Mouse (Mus musculus): Measurements from ENCODE around the gene Phldb1. TPM values are rescaled to one million over a fixed set of nuclear protein-coding genes. Genes with fewer than 3 reads are reported as not detected.

Gene Phldb1
- total RNA-seq, 2 experiments from 2014 or later = 62.4 to 65.7 TPM

- no peak for DNase-seq (ENCODE audit: low spot score in 2 of 2)
- intact Hi-C loops (cut with DNase I) = no loop called here
Observed at GRCm38 (mm10) chr9:44715109-44715508, 19.9 kb downstream of the Phldb1 start.

DNA sequence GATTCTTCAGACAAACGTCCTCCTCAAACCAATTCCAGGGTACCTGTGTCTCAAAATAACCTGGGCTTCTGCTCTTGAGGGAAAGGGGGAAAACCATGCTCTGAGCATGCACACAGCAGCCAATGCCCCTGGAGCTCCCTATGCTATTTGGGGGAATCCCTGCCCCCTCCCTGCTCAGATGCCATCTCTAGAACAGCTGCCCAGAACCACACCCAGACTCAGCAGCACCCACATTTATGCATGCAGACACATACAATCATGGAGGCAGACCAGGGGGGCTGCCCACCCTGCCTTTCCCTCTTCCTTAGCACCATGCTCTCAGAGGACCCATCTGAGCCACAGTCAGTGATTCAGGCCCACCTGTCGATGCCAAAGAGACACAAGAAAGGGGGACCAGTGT lies 21.4 kb downstream of the Phldb1 start:
- DNase-seq (ENCODE audit: low spot score in 2 of 2) = no peak
- intact Hi-C loops (cut with DNase I) = no loop called here

DNA sequence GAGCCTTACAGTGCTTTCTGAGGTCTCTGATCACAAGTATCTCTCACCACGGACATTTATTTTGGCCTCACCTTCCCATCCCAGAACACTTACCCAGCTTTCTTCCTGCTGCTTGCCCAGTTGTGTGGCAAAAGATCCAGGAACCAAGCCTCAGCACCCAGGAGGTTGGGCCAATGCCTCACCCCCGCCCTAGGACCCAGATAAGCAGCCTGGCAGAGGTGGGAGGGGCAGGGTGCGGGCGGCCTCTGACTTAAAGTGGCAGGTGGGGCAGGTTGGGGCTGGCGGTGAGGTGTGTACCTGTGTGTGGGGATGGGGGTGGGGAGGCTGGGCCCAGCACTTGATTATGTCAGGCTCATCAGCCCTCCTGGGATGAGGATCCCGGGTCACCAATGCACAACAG lies 21.9 kb downstream of the Phldb1 start:
- DNase-seq (ENCODE audit: low spot score in 2 of 2) = no peak

GRCm38 (mm10) chr9:44711602-44712001 lies 23.4 kb downstream of the Phldb1 start:
- intact Hi-C loops (cut with DNase I) = no loop called here
- DNase-seq (ENCODE audit: low spot score in 2 of 2) = no peak

More for the DNA sequence above, 21.9 kb downstream of the Phldb1 start:
- intact Hi-C loops (cut with DNase I) = no loop called here

DNA sequence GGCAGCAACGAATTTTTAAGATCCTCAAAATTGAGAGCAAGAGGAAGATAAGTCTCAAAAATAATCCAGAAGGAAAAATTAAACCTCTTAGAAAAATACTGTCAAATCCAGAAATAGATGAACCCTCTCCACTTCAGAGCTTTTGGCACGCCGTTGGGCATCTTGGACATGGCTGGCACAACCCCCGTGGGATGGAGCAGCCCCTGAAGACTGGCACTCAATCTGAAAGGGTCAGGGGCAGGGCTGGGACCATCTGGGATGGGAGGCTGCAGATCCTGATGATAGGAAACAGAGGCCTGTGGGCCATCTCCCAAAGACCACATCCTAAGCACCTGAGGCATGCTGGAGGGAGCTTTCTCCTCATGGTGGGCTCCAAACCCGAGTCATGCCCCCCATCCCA lies 24.8 kb downstream of the Phldb1 start:
- intact Hi-C loops (cut with DNase I) = no loop called here
- DNase-seq (ENCODE audit: low spot score in 2 of 2) = no peak

DNA sequence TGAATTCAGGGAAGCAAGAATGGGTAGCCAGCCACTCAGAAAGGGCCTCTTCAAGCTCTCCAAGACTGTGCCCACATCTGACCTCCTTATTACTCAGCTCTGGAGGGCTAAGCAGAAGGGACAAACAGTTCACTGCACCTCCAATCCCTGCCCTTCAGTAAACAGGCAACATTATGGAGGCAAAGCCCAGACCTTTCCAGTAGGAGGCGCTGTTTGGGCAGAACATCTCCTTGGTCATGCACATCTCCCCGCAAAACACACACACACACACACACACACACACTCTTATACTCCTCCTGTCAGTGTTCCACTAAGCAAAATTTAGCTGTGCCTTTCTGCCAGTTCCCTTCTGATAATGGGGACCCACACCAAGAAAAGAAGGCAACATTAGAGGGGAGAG lies 25.4 kb downstream of the Phldb1 start:
- DNase-seq (ENCODE audit: low spot score in 2 of 2) = peak in 1 of 2 experiments; percentile 78
- intact Hi-C loops (cut with DNase I) = no loop called here

GRCm38 (mm10) chr9:44708925-44709324 lies 26.1 kb downstream of the Phldb1 start:
- no peak for DNase-seq (ENCODE audit: low spot score in 2 of 2)
- intact Hi-C loops (cut with DNase I) = no loop called here

GRCm38 (mm10) chr9:44708429-44708765 lies 26.6 kb downstream of the Phldb1 start:
- DNase-seq (ENCODE audit: low spot score in 2 of 2) = no peak
- intact Hi-C loops (cut with DNase I) = no loop called here

- no peak for DNase-seq (ENCODE audit: low spot score in 2 of 2)
- intact Hi-C loops (cut with DNase I) = no loop called here
Observed at GRCm38 (mm10) chr9:44707749-44708428, 27.1 kb downstream of the Phldb1 start.

DNA sequence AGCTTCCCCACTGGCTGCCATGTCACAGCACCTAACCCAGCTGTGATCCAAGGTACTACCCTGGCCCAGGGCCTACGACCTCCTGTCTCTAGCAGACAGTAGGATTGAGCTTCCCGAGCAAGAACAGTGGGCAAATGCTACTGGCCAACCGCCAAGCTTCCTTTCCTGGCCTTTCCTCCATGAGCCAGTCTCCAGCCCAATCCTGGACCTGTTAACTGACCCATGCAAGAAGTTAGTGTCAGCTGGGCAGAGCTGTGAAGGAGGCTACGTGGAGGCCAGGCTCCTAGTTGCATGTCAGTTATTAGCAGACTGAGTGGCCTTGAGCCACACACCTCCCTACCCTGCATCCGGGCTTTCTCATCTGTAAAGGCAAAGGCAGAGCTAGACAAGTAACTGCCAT lies 35.3 kb downstream of the Phldb1 start:
- intact Hi-C loops (cut with DNase I) = no loop called here
- DNase-seq (ENCODE audit: low spot score in 2 of 2) = no peak

- DNase-seq (ENCODE audit: low spot score in 2 of 2) = no peak
- intact Hi-C loops (cut with DNase I) = no loop called here
Observed at GRCm38 (mm10) chr9:44699196-44699595, 35.8 kb downstream of the Phldb1 start.

GRCm38 (mm10) chr9:44697866-44698265 lies 37.1 kb downstream of the Phldb1 start:
- no peak for DNase-seq (ENCODE audit: low spot score in 2 of 2)
- intact Hi-C loops (cut with DNase I) = no loop called here

DNA sequence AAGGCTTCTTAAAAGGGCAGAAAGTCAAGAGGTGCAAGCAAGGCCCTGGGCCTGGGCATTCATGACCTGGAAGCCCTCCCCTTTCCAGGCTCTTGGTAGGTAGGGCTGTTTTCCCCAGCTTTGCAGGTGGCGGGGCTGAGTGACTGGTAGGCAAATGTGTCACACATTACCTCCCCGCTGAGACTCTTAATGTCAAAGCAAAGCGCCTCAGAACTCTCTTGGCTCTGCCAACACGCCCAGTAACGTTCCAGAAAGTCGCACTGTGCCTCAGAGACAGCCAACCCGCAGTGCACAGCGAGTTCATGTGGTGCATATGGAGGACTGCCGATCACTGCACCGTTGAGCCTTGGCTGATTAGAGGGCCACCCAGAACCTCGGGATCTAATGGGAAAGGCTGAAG lies 41.9 kb downstream of the Phldb1 start:
- intact Hi-C loops (cut with DNase I) = no loop called here
- DNase-seq (ENCODE audit: low spot score in 2 of 2) = no peak

DNA sequence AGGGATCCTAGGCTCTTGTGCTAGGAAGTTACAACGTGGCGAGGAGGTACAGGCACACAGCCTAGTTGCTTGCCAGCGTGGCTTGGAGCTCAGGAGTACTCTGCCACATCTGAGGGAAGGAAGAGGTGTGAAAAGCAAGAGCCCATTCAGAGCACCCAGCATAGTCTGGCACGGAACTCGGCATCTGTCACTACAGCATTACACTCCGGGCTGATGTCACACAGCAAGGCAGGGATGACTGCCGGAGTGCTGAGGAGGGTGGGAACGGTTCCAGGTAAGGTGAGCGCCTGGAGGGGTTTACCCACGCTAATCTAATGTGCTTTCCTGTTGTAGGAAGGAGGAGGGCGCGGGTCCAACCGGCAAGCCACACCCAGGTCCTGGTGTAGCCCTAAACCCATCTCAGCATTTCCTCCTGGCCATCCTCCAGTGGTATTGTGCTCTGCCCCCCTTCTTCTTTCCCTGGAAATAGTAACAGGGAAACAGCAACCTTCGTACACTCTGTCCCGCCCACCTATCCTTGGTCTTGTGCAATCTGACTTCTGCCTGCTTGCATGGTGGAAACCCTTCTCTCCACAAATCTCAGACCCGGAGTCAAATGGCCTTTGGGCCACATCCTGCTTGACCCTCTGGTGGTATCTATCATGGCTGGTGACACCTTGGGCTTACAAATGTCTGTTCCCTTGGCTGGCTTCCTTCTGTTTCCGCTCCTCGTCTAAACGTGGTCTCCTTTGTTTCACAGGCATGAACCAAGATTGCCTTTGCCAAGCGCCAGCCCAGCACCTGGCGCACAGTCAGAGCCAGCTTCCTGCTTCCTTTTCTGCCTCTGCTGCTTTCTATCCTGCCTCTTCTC lies 43.1 kb downstream of the Phldb1 start:
- intact Hi-C loops (cut with DNase I) = no loop called here
- peak; percentile 71 to 90 for DNase-seq (ENCODE audit: low spot score in 2 of 2)

- intact Hi-C loops (cut with DNase I) = no loop called here
- no peak for DNase-seq (ENCODE audit: low spot score in 2 of 2)
Observed at GRCm38 (mm10) chr9:44690641-44691040, 44.4 kb downstream of the Phldb1 start.

DNA sequence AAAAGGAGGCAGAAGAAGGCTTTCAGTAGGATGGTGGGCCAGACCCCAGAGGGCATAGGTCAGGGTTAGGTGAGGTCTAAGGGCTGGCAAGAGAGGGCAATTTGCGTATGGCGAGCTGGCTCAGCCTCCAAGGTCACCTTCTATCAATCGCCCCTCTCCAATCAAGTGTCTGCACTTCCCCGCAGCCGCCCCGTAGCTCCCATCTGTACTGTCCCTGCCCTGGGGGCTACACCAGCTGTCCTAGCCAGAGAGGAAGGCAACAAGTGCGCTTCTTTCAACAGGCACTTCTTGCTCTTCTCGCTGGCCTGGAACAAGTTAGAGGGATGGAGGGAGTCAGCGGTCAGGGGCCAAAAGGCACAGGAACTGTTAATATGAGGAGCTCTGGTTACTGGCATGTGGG lies 47.0 kb downstream of the Phldb1 start:
- intact Hi-C loops (cut with DNase I) = no loop called here

DNA sequence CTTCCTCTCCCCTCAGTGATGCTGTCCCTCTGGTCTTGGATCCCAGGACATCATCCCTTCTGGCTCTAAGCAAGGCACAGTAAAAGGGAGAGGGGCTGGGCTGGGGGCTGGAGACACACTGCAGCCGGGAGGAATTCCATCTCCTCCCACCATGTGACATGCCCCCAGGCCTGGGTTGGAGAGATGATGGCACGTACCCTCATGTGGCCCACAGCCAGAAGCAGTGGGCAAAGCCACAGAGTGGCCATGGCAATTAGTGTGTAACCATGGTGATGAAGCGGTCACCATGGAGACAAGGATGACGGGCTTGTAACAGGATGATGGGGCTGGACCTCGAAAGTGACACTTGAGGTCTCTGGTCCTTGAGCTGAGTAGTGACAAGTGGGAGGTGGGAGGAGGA lies 48.4 kb downstream of the Phldb1 start:
- intact Hi-C loops (cut with DNase I) = no loop called here
- DNase-seq (ENCODE audit: low spot score in 2 of 2) = peak; percentile 55 to 83

More for the DNA sequence above, 47.0 kb downstream of the Phldb1 start:
- DNase-seq (ENCODE audit: low spot score in 2 of 2) = no peak

- peak; percentile 80 to 81 for DNase-seq (ENCODE audit: low spot score in 2 of 2)
- intact Hi-C loops (cut with DNase I) = loop anchor here (2.0 kb wide), 1 partner anchor 31 kb away; no protein-coding TSS in a partner anchor
Observed at GRCm38 (mm10) chr9:44685346-44686330, 49.4 kb downstream of the Phldb1 start.

DNA sequence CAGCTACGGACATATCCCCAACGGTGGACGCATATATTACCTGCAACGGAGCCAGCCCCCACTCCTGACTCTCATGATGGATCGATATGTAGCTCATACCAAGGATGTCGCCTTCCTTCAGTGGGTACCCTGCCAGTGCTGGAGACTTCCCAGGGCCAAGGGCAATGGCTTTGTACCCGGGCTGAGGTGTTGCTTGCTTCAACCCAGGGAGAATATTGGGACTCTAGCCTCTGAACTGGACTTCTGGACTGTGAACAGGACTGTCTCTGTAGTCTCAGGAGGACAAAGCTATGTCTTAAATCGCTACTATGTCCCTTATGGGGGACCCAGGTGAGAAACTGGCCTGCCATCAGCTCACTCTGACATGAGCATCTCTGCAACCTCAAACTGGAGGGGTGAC lies 52.0 kb downstream of the Phldb1 start:
- DNase-seq (ENCODE audit: low spot score in 2 of 2) = no peak
- intact Hi-C loops (cut with DNase I) = no loop called here

DNA sequence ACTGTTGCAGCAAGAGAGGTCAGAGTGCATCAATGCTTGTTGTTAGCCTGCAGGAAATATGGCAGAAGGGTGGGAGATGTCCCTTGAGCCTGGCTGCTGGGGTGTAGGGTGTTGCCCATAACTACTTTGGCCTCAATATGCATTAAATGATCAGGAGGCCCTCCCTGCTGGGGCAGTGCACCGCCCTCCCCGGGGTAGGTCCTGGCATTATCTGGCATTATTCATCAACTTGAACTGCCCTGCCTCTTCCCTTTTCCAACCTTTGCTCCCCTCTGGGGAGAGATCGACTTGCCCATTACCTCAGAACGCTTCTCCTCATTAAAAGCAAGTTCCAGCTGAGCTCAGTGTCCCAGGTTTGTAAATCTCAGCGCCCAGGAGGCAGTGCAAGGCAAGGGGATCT lies 55.4 kb downstream of the Phldb1 start:
- no peak for DNase-seq (ENCODE audit: low spot score in 2 of 2)
- intact Hi-C loops (cut with DNase I) = no loop called here

All from left cerebral cortex, postnatal 14 days (tissue).